Mouse (Mus musculus) bone marrow, adult 2 months (tissue): Measurements from ENCODE around the gene Napsa. TPM values are rescaled to one million over a fixed set of nuclear protein-coding genes. Genes with fewer than 3 reads are reported as not detected.

Experiments
- H3K27ac ChIP-seq: fragments of 200-500 bp; 2 replicates; pipeline ENCODE4 v1.5.1; 2012; ENCODE audit warnings: low read depth, mild to moderate bottlenecking, control low read depth, inconsistent platforms, low read length; ENCODE audit not compliant: control insufficient read depth, poor library complexity, insufficient read depth
- H3K4me1 ChIP-seq: fragments of 200-500 bp; 2 replicates; pipeline ENCODE4 v1.6.1; 2011; ENCODE audit warnings: low read length; ENCODE audit not compliant: control insufficient read depth, insufficient read depth
- H3K4me3 ChIP-seq: fragments of 200-500 bp; replicated peaks from 2 replicates; pipeline ENCODE3; 2011; ENCODE audit warnings: mild to moderate bottlenecking, low read depth, low read length, control low read depth; ENCODE audit not compliant: control insufficient read depth
- CTCF ChIP-seq: fragments of 200-500 bp; IDR thresholded peaks from 2 replicates; pipeline ENCODE4 v1.5.1; 2011; ENCODE audit warnings: low read length, control low read depth; ENCODE audit not compliant: control insufficient read depth, insufficient read depth
- POLR2A ChIP-seq: fragments of 200-500 bp; IDR thresholded peaks from 2 replicates; pipeline ENCODE4 v1.6.1; 2011; ENCODE audit warnings: low read depth, mild to moderate bottlenecking, control low read depth, low read length, borderline replicate concordance; ENCODE audit not compliant: control insufficient read depth
- WGBS: fragments of 180-500 bp; shearing (Covaris S2); methylation state at CpG from one replicate; pipeline ENCODE4 v1.1.7; 2018; 5-methylcytosine and 5-hydroxymethylcytosine counted together
- polyA plus RNA-seq: library from polyadenylated mRNA; stranded (reverse); fragments of >200 nt; gene quantifications from 2 replicates; pipeline ENCODE4 v1.2.4, GENCODE M21; 2011; ENCODE audit warnings: low replicate concordance; ENCODE audit not compliant: missing spikeins, insufficient read depth, insufficient read length

Napsa gene
- polyA plus RNA-seq, 1 experiment = 49.7 TPM

DNA sequence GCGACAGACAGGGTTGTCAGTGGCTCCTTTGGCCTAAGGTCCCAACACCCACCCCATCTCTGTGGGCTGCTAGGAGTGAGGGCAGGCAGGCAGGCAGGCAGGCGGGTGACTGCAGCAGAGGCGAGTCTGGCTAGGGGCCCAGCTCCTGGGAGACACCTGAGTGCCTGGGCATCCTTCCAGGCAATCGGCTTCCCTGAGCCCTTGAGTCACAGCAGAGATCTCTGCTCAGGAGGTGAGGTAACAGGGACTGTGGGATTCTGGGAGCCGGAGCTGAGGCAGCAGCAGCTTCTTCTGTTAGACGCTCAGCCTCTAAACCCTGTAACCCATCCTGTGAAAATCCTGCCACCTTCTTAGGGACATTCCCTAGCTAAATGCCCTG is 35.6 kb upstream of the Napsa start:
- Histone ChIP-seq H3K27ac (peak overlapping the region; percentile 57), H3K4me3 (no peak overlapping the region), H3K4me1 (peaks cover 3% of the 10 kb centered on the region)
- TF ChIP-seq POLR2A (no peak), CTCF (no peak)
- WGBS = 82% methylated on average over 6 of the region's 6 CpGs

DNA sequence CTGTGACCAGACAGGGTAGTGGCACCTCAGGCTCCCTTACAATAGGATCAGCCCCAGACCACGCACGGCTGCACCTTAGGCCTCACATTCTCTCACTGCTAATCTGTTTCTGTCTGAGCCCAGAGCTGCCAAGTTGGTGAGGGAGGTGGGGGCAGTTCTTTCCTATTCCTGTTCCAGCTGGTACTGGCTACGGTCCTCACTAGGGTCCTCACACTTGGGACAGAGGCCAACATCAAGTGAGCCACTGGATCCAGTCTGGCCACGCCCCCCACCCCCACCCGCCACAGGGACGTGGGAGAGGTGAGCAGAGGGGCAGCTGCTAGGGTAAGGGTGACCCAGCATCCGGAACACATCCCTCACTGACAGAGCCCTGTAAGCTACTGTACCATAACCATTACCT is 35.2 kb upstream of the Napsa start:
- WGBS = 84% methylated on average over 7 of the region's 7 CpGs
- H3K4me1 ChIP-seq = peaks cover 3% of the 10 kb centered on the region
- TF ChIP-seq CTCF (no peak), POLR2A (no peak)
- peak overlapping the region; percentile 57; the same call in 1 of the 2 replicates for H3K27ac ChIP-seq
- H3K4me3 ChIP-seq = no peak overlapping the region

DNA sequence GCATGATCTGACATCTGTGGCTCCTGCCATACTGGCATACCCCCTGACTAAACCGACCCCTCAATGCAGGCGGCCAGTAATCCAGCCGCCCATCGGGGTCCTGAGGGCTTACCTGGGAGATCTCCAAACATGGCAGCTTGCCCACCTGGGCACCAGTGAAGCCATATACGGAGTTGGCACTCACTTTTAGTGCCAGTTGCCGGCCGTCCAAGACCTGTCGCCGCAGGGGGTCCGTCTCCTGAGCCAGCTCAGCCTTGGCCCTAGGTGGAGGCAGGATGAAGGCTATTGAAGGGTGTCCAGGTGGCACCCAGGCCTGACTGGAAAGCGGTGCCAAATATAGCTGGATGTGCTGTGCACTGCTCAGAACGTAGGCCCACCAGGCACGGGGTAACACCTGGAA is 34.7 kb upstream of the Napsa start:
- H3K27ac ChIP-seq = no peak overlapping the region
- WGBS = 92% methylated on average over 13 of the region's 13 CpGs
- H3K4me1 ChIP-seq = peaks cover 3% of the 10 kb centered on the region
- H3K4me3 ChIP-seq = no peak overlapping the region
- TF ChIP-seq CTCF (no peak), POLR2A (0 out of 2 replicates have a peak, but pooled peaks have one; percentile 14)

DNA sequence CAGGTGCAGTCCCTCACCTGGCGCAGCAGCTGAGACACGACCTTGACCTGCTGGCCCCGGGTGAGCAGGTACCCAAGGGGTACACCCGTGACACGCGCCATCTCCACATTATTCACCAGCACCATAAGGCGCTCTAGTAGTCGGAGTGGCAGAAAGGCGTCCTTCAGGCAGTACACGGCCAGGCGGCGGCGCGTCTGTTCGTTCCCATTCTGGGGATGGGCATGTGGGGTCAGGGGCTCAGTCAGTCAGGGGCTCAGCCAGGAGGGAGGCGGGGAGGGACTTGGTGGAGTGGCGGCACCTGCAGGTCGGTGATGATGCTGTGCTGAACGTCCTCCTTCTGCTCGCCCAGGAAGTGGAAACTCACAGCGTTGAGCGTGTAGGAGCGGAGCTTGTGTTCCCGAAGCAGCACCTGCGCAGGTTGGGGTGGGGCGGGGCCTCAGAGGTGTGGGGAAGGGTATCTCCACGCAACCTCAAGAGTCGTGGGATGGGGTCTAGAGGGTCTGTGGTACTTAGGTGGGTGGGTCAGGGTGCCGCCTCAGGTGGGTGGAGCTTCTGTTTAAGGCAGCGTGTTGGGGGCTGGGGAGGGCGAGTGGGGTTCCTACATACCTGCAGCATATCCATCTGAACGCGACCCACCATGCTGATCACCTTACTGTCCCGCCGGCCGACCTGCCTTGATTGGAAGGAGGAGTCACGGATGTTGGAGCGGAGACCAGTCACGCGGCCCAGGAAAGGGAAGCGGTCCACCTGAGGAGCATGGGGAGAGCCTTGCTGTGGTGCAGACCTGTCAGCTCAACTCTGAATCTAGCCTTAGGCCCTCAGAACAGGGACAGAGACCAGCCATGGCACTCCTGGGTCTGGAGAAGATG is 33.2 kb upstream of the Napsa start:
- Histone ChIP-seq H3K27ac (no peak overlapping the region), H3K4me1 (peaks cover 1% of the 10 kb centered on the region), H3K4me3 (no peak overlapping the region)
- no peak for TF ChIP-seq POLR2A
- no peak for TF ChIP-seq CTCF
- WGBS = 93% methylated on average over 41 of the region's 41 CpGs

DNA sequence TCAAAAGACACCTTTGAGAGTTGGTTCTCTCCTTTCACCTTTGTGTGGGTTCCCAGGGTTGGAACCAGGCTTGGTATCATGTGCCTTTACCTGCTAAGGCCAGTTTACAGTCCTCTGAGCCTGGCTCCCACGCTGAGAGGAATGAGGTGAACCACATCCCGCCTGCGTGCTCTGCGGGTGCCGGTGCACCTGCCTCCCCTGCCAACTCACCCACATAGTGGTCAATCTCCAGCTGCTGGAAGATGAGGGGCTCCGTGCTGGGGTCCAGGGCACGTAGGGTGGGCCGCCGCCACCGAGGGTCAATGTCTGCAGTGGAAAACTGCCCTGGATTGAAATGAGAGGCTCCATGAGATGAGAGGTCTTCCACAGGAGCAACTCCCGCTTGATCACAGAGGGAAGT is 29.6 kb upstream of the Napsa start:
- WGBS = 94% methylated on average over 11 of the region's 11 CpGs

DNA sequence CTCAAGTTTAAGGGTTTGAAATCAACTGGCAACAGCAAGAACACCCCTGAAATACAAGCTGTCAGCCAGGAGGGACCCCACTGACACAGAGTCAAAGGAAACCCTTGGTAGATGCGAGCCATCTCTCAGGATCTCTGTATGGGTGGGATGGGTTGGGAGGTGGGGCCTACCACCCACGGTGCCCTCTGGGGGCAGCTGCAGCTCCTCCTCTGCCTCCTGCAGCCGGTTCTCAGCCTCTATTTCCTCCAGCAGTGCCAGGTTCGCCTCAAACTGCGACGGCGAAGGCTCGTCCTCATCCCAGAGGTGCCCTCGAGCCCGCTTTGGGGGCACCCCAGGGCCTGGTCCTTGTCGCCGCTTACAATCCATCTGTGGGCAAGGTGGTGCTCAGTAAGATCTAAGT is 29.1 kb upstream of the Napsa start:
- WGBS = 85% methylated on average over 12 of the region's 12 CpGs
- H3K4me3 ChIP-seq = no peak overlapping the region
- peaks cover 7% of the 10 kb centered on the region; the same call in 1 of the 2 replicates for H3K4me1 ChIP-seq
- TF ChIP-seq POLR2A (no peak), CTCF (no peak)
- no peak overlapping the region for H3K27ac ChIP-seq

More for the DNA sequence above, 29.6 kb upstream of the Napsa start:
- Histone ChIP-seq H3K27ac (no peak overlapping the region), H3K4me1 (peaks cover 4% of the 10 kb centered on the region; the same call in 1 of the 2 replicates), H3K4me3 (no peak overlapping the region)
- TF ChIP-seq POLR2A (no peak), CTCF (no peak)

DNA sequence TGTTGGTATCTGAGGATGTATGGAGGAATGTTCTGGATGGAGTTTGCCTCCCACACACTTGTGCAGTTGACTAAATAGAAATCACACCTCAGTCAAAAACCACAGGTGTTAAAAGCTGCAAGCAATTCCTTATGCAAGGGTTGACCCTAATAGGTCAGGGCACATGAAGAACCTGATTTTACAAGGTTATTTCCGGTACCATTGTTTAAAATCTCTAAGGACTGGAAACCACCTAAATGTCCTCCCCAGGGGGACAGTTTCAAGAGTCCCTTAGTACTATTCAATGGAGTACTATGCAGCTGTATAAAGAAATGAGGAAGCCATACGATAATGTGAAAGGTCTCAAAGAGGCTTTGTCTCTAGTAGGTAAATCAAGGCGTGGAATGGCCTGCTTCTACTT is 25.9 kb upstream of the Napsa start:
- Histone ChIP-seq H3K27ac (no peak overlapping the region), H3K4me3 (no peak overlapping the region), H3K4me1 (peaks cover 9% of the 10 kb centered on the region; the same call in 1 of the 2 replicates)
- TF ChIP-seq CTCF = no peak
- TF ChIP-seq POLR2A = no peak
- WGBS = 87% methylated on average over 3 of the region's 3 CpGs

DNA sequence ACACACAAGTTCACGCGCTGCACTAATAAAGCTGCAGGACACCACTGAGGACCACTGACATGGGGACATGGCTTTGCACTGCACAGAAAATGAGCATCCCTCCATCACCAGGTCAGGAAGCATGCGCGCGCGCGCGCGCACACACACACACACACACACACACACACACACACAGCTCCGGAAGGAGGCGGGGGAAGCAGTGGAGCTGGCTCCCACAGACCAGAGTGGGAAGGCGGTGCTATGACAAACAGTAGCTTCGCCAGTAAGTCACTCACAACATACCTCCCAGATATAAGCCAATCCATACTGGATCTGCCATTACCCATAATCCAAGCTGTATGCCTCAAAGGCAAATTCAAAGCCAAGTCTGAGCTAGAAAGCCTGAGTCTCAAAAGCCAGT is 25.1 kb upstream of the Napsa start:
- peaks cover 9% of the 10 kb centered on the region; the same call in 1 of the 2 replicates for H3K4me1 ChIP-seq
- WGBS = 47% methylated on average over 13 of the region's 13 CpGs
- H3K4me3 ChIP-seq = peak overlapping the region; percentile 39
- no peak overlapping the region; the same call in 1 of the 2 replicates for H3K27ac ChIP-seq
- TF ChIP-seq CTCF (no peak), POLR2A (no peak)
